Mouse (Mus musculus) erythroblast, embryonic 14.5 days (primary cell): ENCODE results near the gene Plpp6. TPM values are rescaled to one million over a fixed set of nuclear protein-coding genes. Genes with fewer than 3 reads are reported as not detected.

Experiments
- H3K27me3 ChIP-seq: 2 replicates; pipeline ENCODE4 v1.6.1; 2012; ENCODE audit warnings: inconsistent platforms; ENCODE audit not compliant: control insufficient read depth
- H3K36me3 ChIP-seq: 2 replicates; pipeline ENCODE4 v1.6.1; 2012; ENCODE audit warnings: mild to moderate bottlenecking, inconsistent platforms; ENCODE audit not compliant: control insufficient read depth
- H3K4me1 ChIP-seq: 2 replicates; pipeline ENCODE4 v1.6.1; 2012; ENCODE audit warnings: inconsistent platforms; ENCODE audit not compliant: control insufficient read depth
- H3K4me3 ChIP-seq: replicated peaks from 2 replicates; pipeline ENCODE3; 2012; ENCODE audit warnings: moderate library complexity, mild to moderate bottlenecking, inconsistent platforms
- H3K9me3 ChIP-seq: 2 replicates; pipeline ENCODE4 v1.6.1; 2012; ENCODE audit warnings: low read length, inconsistent platforms, mixed read lengths; ENCODE audit not compliant: control insufficient read depth
- GATA1 ChIP-seq: IDR thresholded peaks from 2 replicates; pipeline ENCODE4 v1.6.1; 2012; ENCODE audit warnings: low read length, inconsistent platforms, mixed read lengths
- TAL1 ChIP-seq: IDR thresholded peaks from 3 replicates; pipeline ENCODE4 v1.6.1; 2012; ENCODE audit warnings: low read length, inconsistent platforms, mixed read lengths
- polyA plus RNA-seq: library from polyadenylated mRNA; stranded (reverse); fragments of >175 nt; gene quantifications from 2 replicates; pipeline ENCODE4 v1.2.3, GENCODE M21; 2012

Gene Plpp6
- polyA plus RNA-seq, 1 experiment: 0.02 TPM

DNA sequence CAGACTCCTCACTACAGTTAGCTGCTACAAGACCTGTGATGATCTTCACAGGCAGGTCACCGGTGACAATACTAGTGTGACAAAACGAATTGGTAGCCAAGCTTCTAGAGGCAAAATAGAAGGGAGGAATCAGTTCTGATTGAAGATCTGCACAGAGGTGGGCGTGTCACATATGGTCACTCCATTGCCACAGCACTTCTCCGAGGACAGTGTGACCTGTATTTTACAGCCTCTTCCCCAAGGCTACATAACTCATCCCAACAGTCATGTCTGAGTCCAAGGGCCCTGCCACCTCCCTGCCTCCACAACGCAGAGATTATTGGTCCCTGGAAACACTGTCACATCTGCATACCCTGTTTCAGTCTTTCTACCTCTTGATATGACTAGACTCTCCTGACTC, 5.5 kb downstream of the Plpp6 start:
- Histone ChIP-seq H3K9me3 (no peaks in the 10 kb centered on the region), H3K4me1 (peaks cover 10% of the 10 kb centered on the region), H3K27me3 (peaks cover 13% of the 10 kb centered on the region), H3K4me3 (no peak overlapping the region), H3K36me3 (no peaks in the 10 kb centered on the region)
- no peak for TF ChIP-seq TAL1
- TF ChIP-seq GATA1: no peak

DNA sequence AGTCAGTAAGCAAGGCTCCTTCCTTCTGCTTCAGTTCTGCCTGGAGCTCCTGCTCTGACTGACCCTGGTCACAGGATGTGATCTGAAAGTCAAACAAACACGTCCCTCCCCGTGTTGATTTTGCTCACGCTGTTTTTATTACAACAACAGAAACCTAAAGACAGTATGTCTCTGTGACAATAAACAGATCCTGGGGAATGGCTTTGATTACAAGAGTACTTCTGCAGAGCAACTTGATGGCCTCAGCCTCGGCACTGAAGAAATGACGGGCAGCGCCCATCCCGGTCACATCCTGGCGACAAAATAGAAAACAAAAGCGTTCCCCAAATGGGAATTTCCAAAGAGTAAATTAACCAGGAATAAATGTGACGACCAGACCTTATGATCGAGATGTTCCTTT, 6.5 kb downstream of the Plpp6 start:
- Histone ChIP-seq H3K36me3 (no peaks in the 10 kb centered on the region), H3K4me3 (no peak overlapping the region), H3K9me3 (0 out of 2 replicates have a peak, but pooled peaks cover 3% of the 10 kb centered on the region), H3K27me3 (peaks cover 15% of the 10 kb centered on the region), H3K4me1 (peaks cover 7% of the 10 kb centered on the region)
- no peak for TF ChIP-seq GATA1
- no peak for TF ChIP-seq TAL1

DNA sequence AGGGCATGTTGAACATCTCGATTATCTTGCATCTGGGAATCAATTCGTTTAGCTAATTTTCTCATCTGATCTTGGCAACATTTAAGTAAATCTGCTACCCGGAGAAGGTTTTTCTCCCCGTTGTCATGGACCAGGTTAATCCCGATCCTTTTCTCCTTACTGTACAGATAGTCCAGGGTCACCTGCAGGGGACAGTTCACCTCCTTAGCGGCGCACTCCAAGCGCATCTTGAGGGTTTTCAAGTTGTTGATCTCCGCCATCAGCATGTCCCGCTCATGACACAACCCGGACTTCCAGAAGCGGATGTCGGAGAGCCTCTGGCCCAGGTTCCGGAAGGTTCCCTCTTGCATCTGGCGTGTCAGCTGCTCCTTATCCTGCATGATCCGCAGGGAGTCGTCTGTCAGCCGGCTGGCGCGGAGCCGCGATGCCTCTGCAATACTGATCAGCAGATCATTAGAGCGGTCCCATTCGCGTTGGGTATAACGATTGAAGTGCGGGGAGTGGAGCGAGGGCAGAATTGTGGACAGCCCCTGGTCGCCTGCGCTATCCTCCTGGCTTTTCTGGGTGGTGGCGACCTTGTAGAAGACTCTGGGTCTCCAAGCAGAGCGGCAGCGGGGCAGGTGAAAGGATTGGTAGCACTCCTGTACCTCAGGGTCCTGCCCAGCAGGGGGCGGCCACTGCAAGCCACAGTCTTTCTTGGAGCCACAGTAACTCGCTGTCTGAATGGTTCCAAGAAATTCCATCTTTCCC, 11.3 kb downstream of the Plpp6 start:
- peaks cover 5% of the 10 kb centered on the region for H3K4me1 ChIP-seq
- H3K9me3 ChIP-seq: 0 out of 2 replicates have a peak, but pooled peaks cover 3% of the 10 kb centered on the region
- no peaks in the 10 kb centered on the region for H3K36me3 ChIP-seq
- H3K27me3 ChIP-seq: peaks cover 13% of the 10 kb centered on the region
- H3K4me3 ChIP-seq: peak overlapping the region; percentile 31
- TF ChIP-seq GATA1 (no peak), TAL1 (no peak)

DNA sequence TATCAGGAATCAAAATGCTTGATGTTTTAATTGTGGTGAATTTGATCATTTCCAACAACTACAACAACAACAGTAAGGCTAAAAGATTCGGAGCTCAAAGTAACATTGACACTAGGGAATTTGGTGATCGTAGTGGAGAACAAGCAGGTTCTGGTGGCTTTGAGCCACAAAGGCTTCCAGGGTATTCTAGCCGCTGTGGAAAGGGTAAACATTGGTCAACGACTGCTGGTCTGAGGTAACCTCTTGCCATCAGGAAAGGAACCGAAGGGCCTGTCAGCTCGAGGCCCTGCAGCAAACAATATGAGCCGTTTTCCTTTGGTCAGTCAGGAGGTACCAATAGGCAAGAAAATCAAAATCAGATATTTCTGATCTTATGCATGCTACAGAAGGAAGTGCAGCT, 18.9 kb downstream of the Plpp6 start:
- Histone ChIP-seq H3K4me1 (no peaks in the 10 kb centered on the region), H3K4me3 (no peak overlapping the region), H3K9me3 (no peaks in the 10 kb centered on the region), H3K27me3 (peaks cover 12% of the 10 kb centered on the region), H3K36me3 (no peaks in the 10 kb centered on the region)
- TF ChIP-seq GATA1 (no peak), TAL1 (no peak)

DNA sequence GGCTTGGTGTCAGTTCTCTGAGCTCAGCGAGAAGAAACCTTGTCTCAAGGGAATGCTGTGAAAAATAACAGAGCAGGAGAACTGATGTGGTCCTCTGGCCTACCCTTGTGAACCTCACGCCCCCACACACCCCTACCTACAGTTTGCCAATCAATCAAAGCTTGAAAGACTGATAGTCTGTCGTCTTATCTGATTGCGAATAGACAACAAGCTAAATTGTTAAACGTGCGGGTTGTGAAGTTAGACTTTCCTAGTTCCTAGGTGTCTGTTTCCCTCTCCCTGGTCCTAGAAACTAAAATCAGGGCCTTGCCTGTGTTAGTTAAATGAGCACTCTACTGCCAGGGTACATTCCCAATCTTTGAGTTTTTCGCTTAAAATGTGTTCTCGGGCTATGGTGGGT, 25.8 kb downstream of the Plpp6 start:
- peak; percentile 63; the same call in 1 of the 2 replicates for TF ChIP-seq GATA1
- TF ChIP-seq TAL1: no peak
- H3K36me3 ChIP-seq: peaks cover 15% of the 10 kb centered on the region
- H3K27me3 ChIP-seq: peaks cover 9% of the 10 kb centered on the region
- H3K4me3 ChIP-seq: peak overlapping the region; percentile 79
- H3K9me3 ChIP-seq: peaks cover 2% of the 10 kb centered on the region; the same call in 1 of the 2 replicates
- peaks cover 29% of the 10 kb centered on the region for H3K4me1 ChIP-seq

GRCm38 (mm10) chr19:28990194-28990589, 26.4 kb downstream of the Plpp6 start, which contains the start of gene Cdc37l1:
Gene Cdc37l1 (plus strand): TSS chr19:28990352.
- no peak for TF ChIP-seq GATA1
- TF ChIP-seq TAL1: no peak
- peaks cover 29% of the 10 kb centered on the region for H3K4me1 ChIP-seq

GRCm38 (mm10) chr19:28990590-28991221, 27.0 kb downstream of the Plpp6 start:
- TF ChIP-seq TAL1 (no peak), GATA1 (no peak)
- peaks cover 2% of the 10 kb centered on the region; the same call in 1 of the 2 replicates for H3K9me3 ChIP-seq
- H3K4me1 ChIP-seq: peaks cover 29% of the 10 kb centered on the region
- peaks cover 8% of the 10 kb centered on the region for H3K27me3 ChIP-seq
- peaks cover 26% of the 10 kb centered on the region for H3K36me3 ChIP-seq
- H3K4me3 ChIP-seq: peak overlapping the region; percentile 79

More at GRCm38 (mm10) chr19:28990194-28990589, 26.4 kb downstream of the Plpp6 start, which contains the start of gene Cdc37l1:
- H3K27me3 ChIP-seq: peaks cover 9% of the 10 kb centered on the region
- peak within 1 kb of the TSS; percentile 79 for H3K4me3 ChIP-seq
- H3K9me3 ChIP-seq: peaks cover 2% of the 10 kb centered on the region; the same call in 1 of the 2 replicates
- peaks cover 21% of the 10 kb centered on the region for H3K36me3 ChIP-seq

DNA sequence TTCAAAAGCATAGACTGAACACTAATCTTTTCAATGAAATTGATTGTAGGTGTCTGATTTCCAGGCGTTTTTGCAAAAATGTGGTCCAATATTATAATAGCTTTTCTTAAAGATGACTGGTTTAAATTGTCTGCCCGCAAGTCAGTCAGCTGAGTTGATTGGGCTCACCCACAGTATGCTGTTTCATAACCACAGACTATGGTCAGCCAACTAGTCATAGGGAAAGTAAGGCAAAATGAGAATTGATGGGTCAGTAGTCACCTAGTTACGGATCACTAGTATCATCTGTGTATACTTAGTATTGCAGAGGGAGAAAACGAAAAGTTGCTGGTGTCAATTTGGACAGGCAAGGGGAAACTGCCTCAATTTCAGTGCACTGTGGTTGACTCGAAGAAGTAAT, 27.6 kb downstream of the Plpp6 start:
- peaks cover 33% of the 10 kb centered on the region for H3K36me3 ChIP-seq
- H3K9me3 ChIP-seq: peaks cover 2% of the 10 kb centered on the region; the same call in 1 of the 2 replicates
- peaks cover 29% of the 10 kb centered on the region for H3K4me1 ChIP-seq
- TF ChIP-seq TAL1 (no peak), GATA1 (no peak)
- H3K4me3 ChIP-seq: peak overlapping the region; percentile 79
- peaks cover 7% of the 10 kb centered on the region for H3K27me3 ChIP-seq

DNA sequence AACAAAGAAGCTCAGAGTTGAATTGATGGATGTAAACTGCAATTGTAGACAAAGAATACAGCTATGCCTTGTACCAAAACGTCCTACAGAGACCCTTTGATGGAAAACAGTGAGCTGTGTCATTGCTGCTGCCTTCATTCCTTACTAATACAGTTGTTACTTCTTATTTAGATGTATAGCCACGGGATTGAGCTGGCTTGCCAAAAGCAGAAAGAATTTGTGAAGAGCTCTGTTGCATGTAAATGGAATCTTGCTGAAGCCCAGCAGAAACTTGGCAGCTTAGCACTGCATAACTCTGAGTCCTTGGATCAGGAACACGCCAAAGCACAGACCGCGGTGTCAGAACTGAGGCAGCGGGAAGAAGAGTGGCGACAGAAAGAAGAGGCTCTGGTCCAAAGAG, 31.1 kb downstream of the Plpp6 start:
- Histone ChIP-seq H3K4me3 (no peak overlapping the region), H3K36me3 (peaks cover 52% of the 10 kb centered on the region), H3K27me3 (no peaks in the 10 kb centered on the region), H3K4me1 (peaks cover 17% of the 10 kb centered on the region), H3K9me3 (peaks cover 2% of the 10 kb centered on the region; the same call in 1 of the 2 replicates)
- TF ChIP-seq GATA1: no peak
- no peak for TF ChIP-seq TAL1
